Mouse (Mus musculus) neural tube, embryonic 12.5 days (tissue): ENCODE measurements around the gene Bcar3. TPM values are rescaled to one million over a fixed set of nuclear protein-coding genes. Genes with fewer than 3 reads are reported as not detected.
"Not testable (repeated sequence)": the region's sequence is repeated elsewhere in the genome, so short reads cannot be mapped to it uniquely, and the experiment has no call there.

Source experiments
- ATAC-seq: fragments of 200-750 bp; cut with Nextera tagmentation; 2 replicates; pipeline ENCODE4 v1.8.0; 2017; ENCODE audit warnings: low read depth, mild to moderate bottlenecking, moderate TSS enrichment, moderate library complexity; ENCODE audit not compliant: low FRiP score
- H3K27ac ChIP-seq: fragments of 300-500 bp; sonication (generic); 2 replicates; pipeline ENCODE4 v1.5.1; 2016
- H3K27me3 ChIP-seq: fragments of 300-500 bp; sonication (generic); replicated peaks from 2 replicates; pipeline ENCODE4 v1.6.1; 2016; ENCODE audit warnings: mild to moderate bottlenecking
- H3K36me3 ChIP-seq: fragments of 300-500 bp; sonication (generic); 2 replicates; pipeline ENCODE4 v1.6.1; 2016; ENCODE audit warnings: mild to moderate bottlenecking
- H3K4me1 ChIP-seq: fragments of 300-500 bp; sonication (generic); 2 replicates; pipeline ENCODE4 v1.6.1; 2016
- H3K4me2 ChIP-seq: fragments of 300-500 bp; sonication (generic); replicated peaks from 2 replicates; pipeline ENCODE4 v1.6.1; 2016; ENCODE audit warnings: mild to moderate bottlenecking
- H3K4me3 ChIP-seq: fragments of 300-500 bp; sonication (generic); 2 replicates; pipeline ENCODE4 v1.5.1; 2016
- H3K9ac ChIP-seq: fragments of 300-500 bp; sonication (generic); 2 replicates; pipeline ENCODE4 v1.6.1; 2016; ENCODE audit warnings: mild to moderate bottlenecking
- H3K9me3 ChIP-seq: fragments of 300-500 bp; sonication (generic); 2 replicates; pipeline ENCODE4 v1.6.1; 2016; ENCODE audit warnings: mild to moderate bottlenecking
- WGBS: fragments of 180-500 bp; shearing (Covaris S2); methylation state at CpG from one replicate; pipeline ENCODE4 v1.1.7; 2016; 5-methylcytosine and 5-hydroxymethylcytosine counted together
- polyA plus RNA-seq: library from polyadenylated mRNA; unstranded; fragments of >200 nt; fragmentation: Nextera tagmentation; extraction: Ambion mirVana; gene quantifications from 2 replicates; pipeline ENCODE4 v1.2.1, GENCODE M21; 2016

Bcar3 gene
- polyA plus RNA-seq, 1 experiment from 2014 or later, result 13.2 TPM

- ATAC-seq, result no peak
- no peaks in the 10 kb centered on the region for H3K36me3 ChIP-seq
- H3K27me3 ChIP-seq, result no peaks in the 10 kb centered on the region
- H3K4me3 ChIP-seq, result no peak overlapping the region
- no peak overlapping the region for H3K4me2 ChIP-seq
- no peak overlapping the region for H3K9ac ChIP-seq
- no peak overlapping the region for H3K27ac ChIP-seq
- H3K9me3 ChIP-seq, result no peaks in the 10 kb centered on the region
- WGBS, result 14% methylated on average over 10 of the region's 10 CpGs
- H3K4me1 ChIP-seq, result peaks cover 20% of the 10 kb centered on the region
Measured at GRCm38 (mm10) chr3:122376412-122376831, 82.5 kb downstream of the Bcar3 start.

- H3K27me3 ChIP-seq, result no peaks in the 10 kb centered on the region
- H3K4me2 ChIP-seq, result no peak overlapping the region
- peaks cover 20% of the 10 kb centered on the region for H3K4me1 ChIP-seq
- 61% methylated on average over 8 of the region's 8 CpGs for WGBS
- no peaks in the 10 kb centered on the region for H3K9me3 ChIP-seq
- H3K36me3 ChIP-seq, result no peaks in the 10 kb centered on the region
- ATAC-seq, result no peak
- H3K4me3 ChIP-seq, result no peak overlapping the region
- H3K27ac ChIP-seq, result no peak overlapping the region
- H3K9ac ChIP-seq, result no peak overlapping the region
Measured at GRCm38 (mm10) chr3:122376841-122377464, 83.0 kb downstream of the Bcar3 start.

- Histone ChIP-seq H3K4me2 (no peak overlapping the region), H3K27ac (no peak overlapping the region), H3K9me3 (no peaks in the 10 kb centered on the region), H3K9ac (no peak overlapping the region), H3K4me1 (peaks cover 20% of the 10 kb centered on the region), H3K36me3 (no peaks in the 10 kb centered on the region), H3K27me3 (no peaks in the 10 kb centered on the region), H3K4me3 (no peak overlapping the region)
- 76% methylated on average over 6 of the region's 6 CpGs for WGBS
- no peak for ATAC-seq
Measured at GRCm38 (mm10) chr3:122378634-122379033, 84.7 kb downstream of the Bcar3 start.

GRCm38 (mm10) chr3:122380776-122381175 lies 86.8 kb downstream of the Bcar3 start:
- Histone ChIP-seq H3K9ac (no peak overlapping the region), H3K4me1 (peaks cover 18% of the 10 kb centered on the region), H3K27me3 (no peaks in the 10 kb centered on the region), H3K27ac (no peak overlapping the region), H3K4me2 (no peak overlapping the region), H3K4me3 (no peak overlapping the region), H3K9me3 (no peaks in the 10 kb centered on the region), H3K36me3 (no peaks in the 10 kb centered on the region)
- ATAC-seq, result no peak
- 85% methylated on average over 5 of the region's 5 CpGs for WGBS

- no peak overlapping the region for H3K4me2 ChIP-seq
- WGBS, result 95% methylated on average over 3 of the region's 3 CpGs
Measured at GRCm38 (mm10) chr3:122381591-122381990, 87.7 kb downstream of the Bcar3 start.

GRCm38 (mm10) chr3:122386444-122386843 lies 92.5 kb downstream of the Bcar3 start:
- H3K4me2 ChIP-seq, result no peak overlapping the region
- H3K27ac ChIP-seq, result no peak overlapping the region
- H3K9ac ChIP-seq, result no peak overlapping the region
- H3K9me3 ChIP-seq, result no peaks in the 10 kb centered on the region
- ATAC-seq, result no peak
- H3K4me1 ChIP-seq, result no peaks in the 10 kb centered on the region
- H3K27me3 ChIP-seq, result no peaks in the 10 kb centered on the region
- no peak overlapping the region for H3K4me3 ChIP-seq
- no peaks in the 10 kb centered on the region for H3K36me3 ChIP-seq
- WGBS, result 87% methylated on average over 5 of the region's 5 CpGs

More at GRCm38 (mm10) chr3:122381591-122381990, 87.7 kb downstream of the Bcar3 start:
- no peaks in the 10 kb centered on the region for H3K27me3 ChIP-seq
- no peaks in the 10 kb centered on the region for H3K9me3 ChIP-seq
- H3K4me3 ChIP-seq, result no peak overlapping the region
- no peak overlapping the region for H3K9ac ChIP-seq
- H3K4me1 ChIP-seq, result peaks cover 10% of the 10 kb centered on the region
- no peak overlapping the region for H3K27ac ChIP-seq
- ATAC-seq, result no peak
- no peaks in the 10 kb centered on the region for H3K36me3 ChIP-seq

- H3K4me2 ChIP-seq, result no peak overlapping the region
- no peaks in the 10 kb centered on the region for H3K36me3 ChIP-seq
- H3K9me3 ChIP-seq, result no peaks in the 10 kb centered on the region
- 90% methylated on average over 3 of the region's 3 CpGs for WGBS
- no peak overlapping the region for H3K4me3 ChIP-seq
- H3K27ac ChIP-seq, result no peak overlapping the region
- H3K4me1 ChIP-seq, result no peaks in the 10 kb centered on the region
- no peaks in the 10 kb centered on the region for H3K27me3 ChIP-seq
- no peak overlapping the region for H3K9ac ChIP-seq
- no peak for ATAC-seq
Measured at GRCm38 (mm10) chr3:122387771-122388170, 93.8 kb downstream of the Bcar3 start.

GRCm38 (mm10) chr3:122389972-122390371 lies 96.0 kb downstream of the Bcar3 start:
- 85% methylated on average over 5 of the region's 5 CpGs for WGBS
- no peaks in the 10 kb centered on the region for H3K27me3 ChIP-seq
- no peak overlapping the region for H3K9ac ChIP-seq
- H3K27ac ChIP-seq, result no peak overlapping the region
- no peaks in the 10 kb centered on the region for H3K9me3 ChIP-seq
- no peak overlapping the region for H3K4me2 ChIP-seq
- H3K4me3 ChIP-seq, result no peak overlapping the region
- H3K4me1 ChIP-seq, result no peaks in the 10 kb centered on the region
- no peaks in the 10 kb centered on the region for H3K36me3 ChIP-seq
- no peak for ATAC-seq

- Histone ChIP-seq H3K27ac (no peak overlapping the region), H3K9ac (no peak overlapping the region), H3K9me3 (no peaks in the 10 kb centered on the region), H3K27me3 (no peaks in the 10 kb centered on the region), H3K4me3 (no peak overlapping the region), H3K36me3 (no peaks in the 10 kb centered on the region), H3K4me2 (no peak overlapping the region), H3K4me1 (no peaks in the 10 kb centered on the region)
- WGBS, result 88% methylated on average over 2 of the region's 2 CpGs
- no peak for ATAC-seq
Measured at GRCm38 (mm10) chr3:122391098-122391497, 97.2 kb downstream of the Bcar3 start.

GRCm38 (mm10) chr3:122391816-122392215 lies 97.9 kb downstream of the Bcar3 start:
- Histone ChIP-seq H3K27me3 (no peaks in the 10 kb centered on the region), H3K4me3 (no peak overlapping the region), H3K9me3 (no peaks in the 10 kb centered on the region), H3K27ac (no peak overlapping the region), H3K36me3 (no peaks in the 10 kb centered on the region), H3K4me1 (no peaks in the 10 kb centered on the region), H3K9ac (no peak overlapping the region), H3K4me2 (no peak overlapping the region)
- WGBS, result 69% methylated on average over 12 of the region's 12 CpGs
- ATAC-seq, result no peak

GRCm38 (mm10) chr3:122393411-122393810 lies 99.5 kb downstream of the Bcar3 start:
- H3K4me1 ChIP-seq, H3K27me3 ChIP-seq, H3K27ac ChIP-seq, ATAC-seq, H3K4me3 ChIP-seq, H3K36me3 ChIP-seq, H3K9ac ChIP-seq, H3K4me2 ChIP-seq, H3K9me3 ChIP-seq: not testable (repeated sequence)
- WGBS, result 60% methylated on average over 4 of the region's 4 CpGs

- 92% methylated on average over 12 of the region's 12 CpGs for WGBS
- Histone ChIP-seq H3K9ac (no peak overlapping the region), H3K27ac (no peak overlapping the region), H3K36me3 (no peaks in the 10 kb centered on the region), H3K4me2 (no peak overlapping the region), H3K4me1 (no peaks in the 10 kb centered on the region), H3K4me3 (no peak overlapping the region), H3K9me3 (no peaks in the 10 kb centered on the region), H3K27me3 (no peaks in the 10 kb centered on the region)
- no peak for ATAC-seq
Measured at GRCm38 (mm10) chr3:122393836-122394374, 100.0 kb downstream of the Bcar3 start.

- H3K4me2 ChIP-seq, result no peak overlapping the region
- no peak for ATAC-seq
- H3K27me3 ChIP-seq, result no peaks in the 10 kb centered on the region
- no peaks in the 10 kb centered on the region for H3K9me3 ChIP-seq
- no peak overlapping the region for H3K27ac ChIP-seq
- WGBS, result 90% methylated on average over 4 of the region's 4 CpGs
- no peaks in the 10 kb centered on the region for H3K36me3 ChIP-seq
- H3K9ac ChIP-seq, result no peak overlapping the region
- H3K4me1 ChIP-seq, result no peaks in the 10 kb centered on the region
- H3K4me3 ChIP-seq, result no peak overlapping the region
Measured at GRCm38 (mm10) chr3:122396957-122397356, 103.0 kb downstream of the Bcar3 start.
